Mouse (Mus musculus) CH12.LX (cell line): Measurements from ENCODE around the gene Hmox2. TPM values are rescaled to one million over a fixed set of nuclear protein-coding genes. Genes with fewer than 3 reads are reported as not detected.

Experiments
- DNase-seq: peaks from one replicate; pipeline ENCODE4 v3.0.0-alpha.2; 2013; ENCODE audit errors: extremely low read depth
- H3K27ac ChIP-seq: 2 replicates; pipeline ENCODE4 v1.5.1; 2012; ENCODE audit warnings: low read depth, mild to moderate bottlenecking, control low read depth, moderate library complexity; ENCODE audit not compliant: insufficient read depth
- H3K27me3 ChIP-seq: replicated peaks from 2 replicates; pipeline ENCODE3; 2012; ENCODE audit warnings: inconsistent platforms
- H3K36me3 ChIP-seq, 2 experiments: replicated peaks in 1 of 2; 2 replicates each; pipeline versions ENCODE3 to v1.6.1; 2012; ENCODE audit warnings: inconsistent platforms in 1 of 2, low read length in 1 of 2, mild to moderate bottlenecking in 1 of 2, mixed read lengths in 1 of 2, moderate library complexity in 1 of 2; ENCODE audit not compliant: control insufficient read depth in 1 of 2, insufficient read depth in 1 of 2
- H3K4me1 ChIP-seq, 2 experiments: 2 replicates each; pipeline ENCODE4 v1.6.1; 2012; ENCODE audit warnings: inconsistent platforms in 1 of 2, moderate library complexity in 1 of 2; ENCODE audit not compliant: insufficient read depth in 2 of 2, control insufficient read depth in 1 of 2
- H3K4me2 ChIP-seq: 2 replicates; pipeline ENCODE4 v1.6.1; 2012; ENCODE audit warnings: low read depth, mild to moderate bottlenecking, control low read depth; ENCODE audit not compliant: poor library complexity, insufficient read depth, severe bottlenecking
- H3K4me3 ChIP-seq, 3 experiments: fragments of 150-350 bp in 1 of 3; sonication (generic) in 1 of 3; replicated peaks in 1 of 3; 2 replicates each; pipeline versions ENCODE3 to v1.5.1; 2011 to 2012; ENCODE audit warnings: low read depth in 2 of 3, low read length in 2 of 3, mild to moderate bottlenecking in 2 of 3, moderate library complexity in 2 of 3, control low read depth in 1 of 3, improper control_type of control experiment in 1 of 3, inconsistent platforms in 1 of 3, mixed read lengths in 1 of 3; ENCODE audit not compliant: poor library complexity in 1 of 3
- H3K79me2 ChIP-seq: replicated peaks from 2 replicates; pipeline ENCODE4 v1.6.1; 2012; ENCODE audit warnings: mild to moderate bottlenecking, moderate library complexity; ENCODE audit not compliant: control insufficient read depth, poor library complexity, insufficient read depth, severe bottlenecking; ENCODE audit errors: extremely low read depth
- H3K9ac ChIP-seq: 2 replicates; pipeline ENCODE4 v1.6.1; 2012; ENCODE audit warnings: low read depth, mild to moderate bottlenecking, control low read depth, moderate library complexity; ENCODE audit not compliant: insufficient read depth
- H3K9me3 ChIP-seq: replicated peaks from 2 replicates; pipeline ENCODE3; 2012; ENCODE audit warnings: low read length, inconsistent platforms, mixed read lengths
- BHLHE40 ChIP-seq: IDR thresholded peaks from 2 replicates; pipeline ENCODE4 v1.6.1; 2011; ENCODE audit warnings: mild to moderate bottlenecking, low read depth, low read length, improper control_type of control experiment
- CHD1 ChIP-seq: IDR thresholded peaks from 2 replicates; pipeline ENCODE4 v1.6.1; 2012; ENCODE audit warnings: low read depth, low read length, improper control_type of control experiment, inconsistent platforms
- CHD2 ChIP-seq: IDR thresholded peaks from 2 replicates; pipeline ENCODE4 v1.6.1; 2011; ENCODE audit warnings: low read length, improper control_type of control experiment
- CTCF ChIP-seq, 2 experiments: IDR thresholded peaks in 1 of 2; conservative IDR thresholded peaks in 1 of 2; 2 replicates each; pipeline ENCODE4 v1.5.1; 2011 to 2012; ENCODE audit warnings: low read depth in 2 of 2, low read length in 2 of 2, improper control_type of control experiment in 1 of 2, inconsistent platforms in 1 of 2, mild to moderate bottlenecking in 1 of 2, moderate library complexity in 1 of 2
- E2F4 ChIP-seq: IDR thresholded peaks from 2 replicates; pipeline ENCODE4 v1.6.1; 2011; ENCODE audit warnings: low read depth, low read length, improper control_type of control experiment; ENCODE audit not compliant: insufficient replicate concordance
- ELF1 ChIP-seq: IDR thresholded peaks from 2 replicates; pipeline ENCODE4 v1.6.1; 2014; ENCODE audit warnings: low read depth, mild to moderate bottlenecking, inconsistent platforms, low read length, improper control_type of control experiment
- EP300 ChIP-seq: IDR thresholded peaks from 2 replicates; pipeline ENCODE4 v1.6.1; 2011; ENCODE audit warnings: low read length, improper control_type of control experiment
- GABPA ChIP-seq: IDR thresholded peaks from 2 replicates; pipeline ENCODE4 v1.6.1; 2012; ENCODE audit warnings: low read depth, low read length, improper control_type of control experiment, inconsistent platforms; ENCODE audit not compliant: insufficient replicate concordance
- HCFC1 ChIP-seq: IDR thresholded peaks from 2 replicates; pipeline ENCODE4 v1.6.1; 2012; ENCODE audit warnings: low read depth, mild to moderate bottlenecking, inconsistent platforms, low read length, improper control_type of control experiment
- IRF4 ChIP-seq: IDR thresholded peaks from 2 replicates; pipeline ENCODE4 v1.6.1; 2014; ENCODE audit warnings: low read depth, mild to moderate bottlenecking, inconsistent platforms, low read length, improper control_type of control experiment
- JUN ChIP-seq: IDR thresholded peaks from 2 replicates; pipeline ENCODE4 v1.6.1; 2011; ENCODE audit warnings: low read depth, mild to moderate bottlenecking, low read length, improper control_type of control experiment, moderate library complexity; ENCODE audit not compliant: insufficient read depth
- JUND ChIP-seq: conservative IDR thresholded peaks from 2 replicates; pipeline ENCODE4 v1.6.1; 2011; ENCODE audit warnings: low read depth, low read length, improper control_type of control experiment
- KAT2A ChIP-seq: IDR thresholded peaks from 2 replicates; pipeline ENCODE4 v1.6.1; 2012; ENCODE audit warnings: low read length, improper control_type of control experiment, inconsistent platforms; ENCODE audit not compliant: insufficient replicate concordance
- MAFK ChIP-seq: IDR thresholded peaks from 2 replicates; pipeline ENCODE4 v1.6.1; 2011; ENCODE audit warnings: low read length, improper control_type of control experiment; ENCODE audit not compliant: insufficient replicate concordance
- MAX ChIP-seq: IDR thresholded peaks from 2 replicates; pipeline ENCODE4 v1.6.1; 2011; ENCODE audit warnings: low read length, improper control_type of control experiment
- MAZ ChIP-seq: IDR thresholded peaks from 2 replicates; pipeline ENCODE4 v1.6.1; 2012; ENCODE audit warnings: low read depth, mild to moderate bottlenecking, inconsistent platforms, low read length, improper control_type of control experiment, moderate library complexity
- MEF2A ChIP-seq: IDR thresholded peaks from 2 replicates; pipeline ENCODE4 v1.6.1; 2014; ENCODE audit warnings: low read depth, mild to moderate bottlenecking, inconsistent platforms, low read length, improper control_type of control experiment, borderline replicate concordance
- MXI1 ChIP-seq: IDR thresholded peaks from 2 replicates; pipeline ENCODE4 v1.6.1; 2011; ENCODE audit warnings: mild to moderate bottlenecking, low read depth, low read length, improper control_type of control experiment
- MYC ChIP-seq: IDR thresholded peaks from 2 replicates; pipeline ENCODE4 v1.6.1; 2011; ENCODE audit warnings: low read depth, mild to moderate bottlenecking, improper control_type of control experiment, low read length
- NELFE ChIP-seq: IDR thresholded peaks from 2 replicates; pipeline ENCODE4 v1.6.1; 2011; ENCODE audit warnings: low read depth, low read length, improper control_type of control experiment
- NRF1 ChIP-seq: IDR thresholded peaks from 2 replicates; pipeline ENCODE4 v1.6.1; 2014; ENCODE audit warnings: low read depth, mild to moderate bottlenecking, inconsistent platforms, low read length, improper control_type of control experiment, moderate library complexity
- PAX5 ChIP-seq: IDR thresholded peaks from 2 replicates; pipeline ENCODE4 v1.6.1; 2012; ENCODE audit warnings: low read length, inconsistent platforms, mixed read lengths
- POLR2A ChIP-seq: IDR thresholded peaks from 2 replicates; pipeline ENCODE4 v1.6.1; 2011; ENCODE audit warnings: low read depth, mild to moderate bottlenecking, improper control_type of control experiment, low read length
- POLR2AphosphoS2 ChIP-seq: IDR thresholded peaks from 2 replicates; pipeline ENCODE4 v1.6.1; 2011; ENCODE audit warnings: low read depth, low read length, improper control_type of control experiment
- RAD21 ChIP-seq: IDR thresholded peaks from 2 replicates; pipeline ENCODE4 v1.6.1; 2011; ENCODE audit warnings: low read depth, mild to moderate bottlenecking, low read length, improper control_type of control experiment, moderate library complexity
- RCOR1 ChIP-seq: conservative IDR thresholded peaks from 2 replicates; pipeline ENCODE4 v1.6.1; 2012; ENCODE audit warnings: low read depth, mild to moderate bottlenecking, inconsistent platforms, low read length, improper control_type of control experiment
- SIN3A ChIP-seq: IDR thresholded peaks from 2 replicates; pipeline ENCODE4 v1.6.1; 2012; ENCODE audit warnings: low read length, improper control_type of control experiment, inconsistent platforms
- SMC3 ChIP-seq: IDR thresholded peaks from 2 replicates; pipeline ENCODE4 v1.6.1; 2011; ENCODE audit warnings: low read depth, low read length, improper control_type of control experiment
- TBP ChIP-seq: conservative IDR thresholded peaks from 2 replicates; pipeline ENCODE4 v1.6.1; 2011; ENCODE audit warnings: low read depth, low read length, improper control_type of control experiment
- TCF12 ChIP-seq: IDR thresholded peaks from 2 replicates; pipeline ENCODE4 v1.6.1; 2014; ENCODE audit warnings: low read depth, mild to moderate bottlenecking, inconsistent platforms, low read length, improper control_type of control experiment
- UBTF ChIP-seq: IDR thresholded peaks from 2 replicates; pipeline ENCODE4 v1.6.1; 2012; ENCODE audit warnings: low read depth, mild to moderate bottlenecking, inconsistent platforms, low read length, improper control_type of control experiment, moderate library complexity
- USF1 ChIP-seq: IDR thresholded peaks from 2 replicates; pipeline ENCODE4 v1.6.1; 2014; ENCODE audit warnings: low read depth, mild to moderate bottlenecking, inconsistent platforms, low read length, improper control_type of control experiment
- USF2 ChIP-seq: conservative IDR thresholded peaks from 2 replicates; pipeline ENCODE4 v1.6.1; 2011; ENCODE audit warnings: low read depth, low read length, improper control_type of control experiment
- ZC3H11A ChIP-seq: IDR thresholded peaks from 2 replicates; pipeline ENCODE4 v1.6.1; 2012; ENCODE audit warnings: low read depth, mild to moderate bottlenecking, inconsistent platforms, low read length, improper control_type of control experiment
- ZKSCAN1 ChIP-seq: IDR thresholded peaks from 2 replicates; pipeline ENCODE4 v1.6.1; 2012; ENCODE audit warnings: low read depth, inconsistent platforms, low read length, improper control_type of control experiment, borderline replicate concordance
- ZMIZ1 ChIP-seq: IDR thresholded peaks from 2 replicates; pipeline ENCODE4 v1.6.1; 2012; ENCODE audit warnings: low read depth, mild to moderate bottlenecking, inconsistent platforms, low read length, improper control_type of control experiment
- ZNF384 ChIP-seq: IDR thresholded peaks from 2 replicates; pipeline ENCODE4 v1.6.1; 2012; ENCODE audit warnings: low read depth, low read length, improper control_type of control experiment, inconsistent platforms
- dilution Hi-C: fragments of 300-500 bp; cut with MboI; formaldehyde crosslinking; loops from 2 replicates; pipeline ENCODE4 v1.14.3; 2020; ENCODE audit warnings: low sequenced_read_pairs; ENCODE audit not compliant: extremely low pct_unique_long_range_greater_than_20kb, extremely low pct_ligation_motif_present
- in situ Hi-C: fragments of 300-500 bp; cut with MboI; formaldehyde crosslinking; loops from 3 replicates; pipeline ENCODE4 v1.14.3; 2019; ENCODE audit warnings: low sequenced_read_pairs, low pct_ligation_motif_present, low pct_unique_long_range_greater_than_20kb, mixed read lengths
- polyA plus RNA-seq: library from polyadenylated mRNA; unstranded; fragments of >175 nt; gene quantifications from 2 replicates; pipeline ENCODE4 v1.2.1, GENCODE M21; 2012; ENCODE audit warnings: low read depth; ENCODE audit not compliant: insufficient read length
- total RNA-seq, 2 experiments: library from RNA; depleted of rRNA; stranded (reverse); fragments of 300-350 nt in 1 of 2; fragments of >200 nt in 1 of 2; gene quantifications; 2 replicates each; pipeline ENCODE4 v1.2.3; 2012 to 2014

Gene Hmox2
- total and polyA plus RNA-seq, 3 experiments = 72.3 to 91.9 (median 74.0) TPM

DNA sequence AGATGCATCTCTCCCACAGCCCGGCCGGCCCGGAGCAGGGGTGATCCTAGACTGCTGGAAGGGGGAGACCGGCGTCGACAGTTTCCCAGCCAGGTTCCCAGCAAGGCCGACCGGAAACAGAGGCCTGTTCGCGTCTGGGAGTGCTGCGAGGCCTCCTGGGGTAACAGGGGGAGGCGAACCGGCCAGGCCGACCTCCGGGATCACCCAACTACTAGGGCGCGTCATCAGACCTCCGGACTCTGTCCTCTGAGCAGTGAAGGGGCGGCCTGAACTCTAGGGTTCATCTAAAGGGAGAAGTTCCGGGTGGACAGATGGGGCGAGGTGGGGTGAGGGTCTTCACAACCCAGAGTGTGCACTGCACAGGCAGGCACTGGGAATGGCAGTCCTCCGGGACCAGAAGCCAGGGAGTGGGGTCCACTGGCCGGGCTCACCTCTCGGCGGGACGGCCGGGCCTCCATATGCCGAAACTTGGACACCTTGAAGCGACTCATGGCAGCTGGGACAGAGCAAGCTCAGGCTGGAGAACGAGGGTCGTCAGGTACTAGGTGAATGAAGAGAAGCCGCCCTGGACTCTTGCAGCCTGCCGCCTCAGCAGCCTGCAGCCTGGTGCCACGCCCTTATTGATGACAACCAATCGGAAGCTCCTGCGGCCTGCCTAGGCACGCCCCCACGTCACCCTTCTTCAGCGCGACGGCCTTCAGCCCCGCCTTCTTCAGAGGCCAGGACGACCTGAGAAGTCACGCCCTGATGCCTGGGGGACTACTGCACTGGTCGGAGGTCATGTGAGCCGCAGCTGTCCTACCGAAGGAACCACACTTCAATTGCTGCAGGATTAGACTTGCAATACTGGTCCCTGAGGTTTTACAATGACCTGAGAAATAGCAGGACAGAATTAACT is 46.8 kb upstream of the Hmox2 start, which contains the start of gene Coro7:
TSS of gene Coro7 (minus strand) at position 657 of the 898 bp plus-strand sequence.
- in situ Hi-C loops (loop anchor here (5.0 kb wide), 1 partner anchor 122 kb away; the partner anchor contains the start of gene Tfap4), dilution Hi-C loops (no loop called here)
- H3K4me3 ChIP-seq = peak within 1 kb of the TSS; percentile 70 to 97 (median 74)
- peak; percentile 99 for DNase-seq
- H3K27ac ChIP-seq = peak within 1 kb of the TSS; percentile 10
- H3K79me2 ChIP-seq = peaks cover 8% of the 10 kb centered on the region
- peak within 1 kb of the TSS; percentile 88 for H3K4me2 ChIP-seq
- H3K36me3 ChIP-seq = peaks cover 21 to 29% of the 10 kb centered on the region in 2 experiments
- H3K9me3 ChIP-seq = no peaks in the 10 kb centered on the region
- H3K9ac ChIP-seq = peak within 1 kb of the TSS; percentile 50
- peaks cover 11 to 65% of the 10 kb centered on the region in 2 experiments for H3K4me1 ChIP-seq
- no peaks in the 10 kb centered on the region for H3K27me3 ChIP-seq
- peak; percentile 84 for TF ChIP-seq NELFE
- no peak for TF ChIP-seq PAX5
- peak; percentile 90 for TF ChIP-seq MAX
- TF ChIP-seq UBTF = peak; percentile 44; the same call in 1 of the 2 replicates
- peak; percentile 86 for TF ChIP-seq USF1
- TF ChIP-seq NRF1 = peak; percentile 59
- peak; percentile 77; the same call in 1 of the 2 replicates for TF ChIP-seq MEF2A
- no peak for TF ChIP-seq E2F4
- TF ChIP-seq BHLHE40 = peak; percentile 99
- TF ChIP-seq SIN3A = peak; percentile 81
- TF ChIP-seq IRF4 = peak; percentile 73
- peak; percentile 48 for TF ChIP-seq ELF1
- 0 out of 2 replicates have a peak, but pooled peaks have one; percentile 17 for TF ChIP-seq MAZ
- TF ChIP-seq POLR2AphosphoS2 = peak; percentile 27; the same call in 1 of the 2 replicates
- TF ChIP-seq ZNF384 = no peak
- no peak for TF ChIP-seq JUN
- TF ChIP-seq GABPA = no peak
- peak; percentile 89; the same call in 1 of the 2 replicates for TF ChIP-seq ZMIZ1
- TF ChIP-seq EP300 = peak; percentile 67
- TF ChIP-seq ZC3H11A = no peak
- peak; percentile 72 for TF ChIP-seq USF2
- TF ChIP-seq RAD21 = no peak
- TF ChIP-seq POLR2A = peak; percentile 77
- peak; percentile 93; the same call in 1 of the 2 replicates for TF ChIP-seq TCF12
- TF ChIP-seq JUND = no peak
- TF ChIP-seq CHD1 = peak; percentile 58; the same call in 1 of the 2 replicates
- no peak for TF ChIP-seq CHD2
- TF ChIP-seq TBP = peak; percentile 91
- no peak for TF ChIP-seq ZKSCAN1
- TF ChIP-seq HCFC1 = peak; percentile 53
- TF ChIP-seq KAT2A = no peak
- no peak for TF ChIP-seq CTCF (conservative IDR thresholded peaks at IDR 0.05 in 1 of 2, IDR thresholded peaks at IDR 0.05 in 1 of 2; ENCODE audit: low read depth in 2 of 2, low read length in 2 of 2)
- TF ChIP-seq RCOR1 = peak; percentile 24; the same call in 1 of the 2 replicates
- 0 out of 2 replicates have a peak, but pooled peaks have one; percentile 23 for TF ChIP-seq MAFK
- TF ChIP-seq SMC3 = no peak
- TF ChIP-seq MYC = peak; percentile 64; the same call in 1 of the 2 replicates
- peak; percentile 84; the same call in 1 of the 2 replicates for TF ChIP-seq MXI1
